Mouse (Mus musculus) Muller cell, postnatal 12 days (primary cell): ENCODE data around the gene Olfr1394.
"Not testable (repeated sequence)": the region's sequence is repeated elsewhere in the genome, so short reads cannot be mapped to it uniquely, and the experiment has no call there.

Source experiments
- DNase-seq: peaks from one replicate; pipeline ENCODE4 v3.0.0-alpha.2; 2015; ENCODE audit errors: inconsistent ontology term

The Olfr1394 gene

DNA sequence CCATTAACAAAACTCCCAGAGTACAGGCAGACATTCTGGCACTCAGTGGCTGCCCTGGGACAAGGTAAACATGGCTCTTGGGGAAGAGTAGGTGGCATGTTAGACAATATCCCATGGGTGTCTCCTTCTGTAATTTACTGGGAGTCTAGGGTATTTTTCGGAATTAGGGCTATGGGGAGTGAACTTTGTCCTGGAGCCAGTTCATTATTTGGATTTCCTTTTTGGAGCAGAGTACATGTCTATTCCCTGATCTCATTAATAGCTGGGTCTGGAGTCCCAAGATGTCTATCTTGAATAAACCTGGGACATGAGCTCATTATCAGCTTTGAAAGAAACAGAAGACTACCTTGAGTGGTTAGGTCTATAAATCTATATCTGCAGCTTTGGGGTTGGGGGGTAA lies at the start of gene Olfr1394:
Gene Olfr1394, plus strand, starts transcription at position 301 of the 400 bp plus-strand sequence.
- DNase-seq, result no peak

DNA sequence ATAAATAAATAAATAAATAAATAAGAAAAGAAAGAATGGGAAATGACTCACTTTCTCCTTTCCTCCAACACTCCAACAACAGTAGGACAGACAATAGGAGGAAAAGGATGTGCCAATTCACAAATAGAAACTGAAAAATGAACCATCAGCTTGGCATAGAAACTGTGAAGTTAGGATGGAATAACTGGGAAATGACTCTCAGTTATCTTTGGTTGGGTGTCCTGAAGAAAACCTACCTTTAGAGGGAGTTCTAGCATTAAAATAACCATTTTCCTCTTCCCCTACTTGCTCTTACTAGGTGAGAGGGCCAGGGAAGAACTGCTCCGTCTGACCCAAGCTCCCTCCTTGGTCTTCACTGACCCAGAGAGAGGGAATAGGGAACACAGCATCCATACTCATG lies 48.4 kb upstream of the Olfr1394 start:
- no peak for DNase-seq

DNA sequence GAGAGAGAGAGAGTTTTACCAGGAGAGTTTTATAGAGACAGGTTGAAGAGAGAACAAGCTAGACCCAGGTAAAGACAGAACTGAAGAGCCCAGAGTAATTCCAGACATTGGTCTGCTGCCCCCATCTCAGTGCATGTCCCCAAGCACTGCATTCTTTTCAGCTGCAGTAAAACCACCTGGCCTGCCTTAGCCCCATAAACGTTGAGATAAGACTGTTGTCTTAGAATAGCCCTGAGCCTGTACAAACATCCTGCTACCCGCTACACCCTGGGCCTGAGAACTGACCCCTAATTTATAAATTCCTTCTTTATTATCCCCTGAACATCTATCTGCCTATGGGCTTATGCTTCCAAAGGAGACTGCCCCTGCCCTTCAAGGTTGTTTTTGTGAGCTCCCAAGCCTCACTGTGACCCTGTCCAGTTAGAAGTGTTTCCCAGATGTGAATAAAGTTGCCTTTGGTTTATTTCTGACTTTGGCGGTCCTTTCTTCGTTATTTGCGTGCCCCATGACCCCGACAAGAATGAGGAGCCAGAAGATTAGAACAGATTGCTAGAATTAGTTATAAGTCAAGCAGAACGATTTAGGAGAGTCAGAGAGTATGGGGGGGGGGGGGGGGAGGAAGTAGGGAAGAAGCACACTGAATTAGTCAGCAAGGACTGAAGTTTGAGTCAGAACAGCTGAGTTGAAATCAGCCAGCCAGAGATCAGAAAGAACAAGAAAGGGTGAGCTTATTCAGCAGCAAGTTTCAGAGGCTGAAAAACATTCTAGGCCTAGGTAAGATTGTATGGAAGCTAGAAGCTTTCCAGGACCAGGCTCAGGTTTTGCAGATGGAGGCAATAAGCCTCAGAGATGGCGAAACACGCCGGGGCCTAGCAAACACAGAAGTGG lies 46.3 kb upstream of the Olfr1394 start:
- DNase-seq, result peak; percentile 29

DNA sequence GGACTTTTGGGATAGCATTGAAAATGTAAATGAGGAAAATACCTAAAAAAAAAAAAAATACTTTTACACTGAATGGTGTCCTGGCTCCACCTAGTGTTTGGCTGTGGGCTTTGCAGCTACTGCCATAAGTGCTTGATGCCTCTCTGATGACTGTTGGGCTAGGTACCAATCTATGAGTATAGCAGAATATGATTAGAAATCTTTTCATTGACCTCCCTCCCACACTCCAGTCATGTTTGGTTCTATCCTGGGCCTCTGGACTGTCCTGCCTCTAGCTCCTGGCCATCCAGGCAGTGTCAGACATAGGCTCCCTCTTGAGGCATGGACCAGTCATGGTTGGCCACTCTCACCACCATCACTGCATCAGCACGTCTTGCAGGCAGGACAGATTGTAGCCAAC lies 45.3 kb upstream of the Olfr1394 start:
- no peak for DNase-seq

DNA sequence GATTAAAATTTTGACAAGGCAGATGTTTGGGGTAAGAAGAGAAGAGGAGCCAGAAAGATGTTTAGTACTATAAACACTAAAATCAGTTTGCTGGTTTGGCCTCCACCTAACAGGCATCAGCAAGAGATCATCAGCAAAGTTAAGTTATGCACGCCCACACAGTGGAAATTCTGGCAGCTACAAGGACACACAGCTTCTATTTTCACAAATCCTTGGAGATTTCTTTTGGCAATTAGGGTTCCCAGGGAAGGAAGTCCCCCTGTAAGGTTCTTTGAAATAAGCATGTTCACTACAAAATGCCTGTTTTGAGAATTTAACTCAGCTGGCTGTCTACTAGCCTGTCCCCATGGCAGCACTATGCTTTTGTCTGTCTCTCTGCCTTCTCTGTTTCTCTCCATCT lies 43.2 kb upstream of the Olfr1394 start:
- no peak for DNase-seq

DNA sequence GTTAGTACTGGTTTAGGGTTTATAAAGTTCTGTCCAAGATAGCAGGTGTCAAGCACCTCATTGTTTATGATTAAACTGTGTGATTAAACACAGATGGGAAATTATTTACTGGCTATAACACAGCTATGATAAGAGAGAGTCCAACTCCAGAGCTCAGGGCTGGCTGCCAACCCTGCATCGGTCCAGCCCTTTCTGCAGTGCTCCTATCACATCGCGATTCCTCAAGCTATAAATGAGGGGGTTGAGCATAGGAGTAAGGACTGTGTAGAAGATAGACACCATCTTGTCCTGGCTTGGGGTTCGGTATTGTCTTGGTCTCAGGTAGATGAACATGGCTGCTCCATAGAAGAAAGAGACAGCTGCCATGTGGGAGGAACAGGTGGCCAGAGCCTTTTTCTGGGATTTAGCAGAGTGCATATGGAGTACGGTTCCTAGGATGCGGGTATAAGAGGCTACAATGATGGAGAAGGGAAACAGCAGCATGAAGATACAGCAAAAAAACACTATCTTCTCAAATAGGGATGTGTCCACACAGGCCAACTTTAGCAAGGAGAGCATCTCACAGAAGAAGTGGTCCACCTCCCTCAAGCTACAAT lies 41.5 kb upstream of the Olfr1394 start:
- DNase-seq, result no peak

DNA sequence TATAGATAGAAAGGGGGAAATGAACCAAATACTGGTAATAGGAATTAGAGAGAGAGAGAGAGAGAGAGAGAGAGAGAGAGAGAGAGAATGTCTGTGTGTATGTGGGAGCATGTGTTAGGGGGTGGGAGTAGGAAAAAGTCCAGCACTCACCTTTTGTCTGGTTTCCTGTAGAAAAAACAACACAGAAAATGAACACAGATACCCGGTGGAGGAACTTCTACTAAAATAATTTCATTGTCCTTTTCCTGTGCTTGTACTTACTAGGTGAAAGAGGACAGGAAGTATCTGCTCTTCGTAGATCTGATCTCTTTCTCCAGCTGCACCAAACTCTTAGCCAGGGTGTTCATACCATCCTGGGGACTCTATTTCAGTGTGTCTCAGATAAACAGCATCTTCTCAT lies 40.0 kb upstream of the Olfr1394 start:
- DNase-seq, result no peak

DNA sequence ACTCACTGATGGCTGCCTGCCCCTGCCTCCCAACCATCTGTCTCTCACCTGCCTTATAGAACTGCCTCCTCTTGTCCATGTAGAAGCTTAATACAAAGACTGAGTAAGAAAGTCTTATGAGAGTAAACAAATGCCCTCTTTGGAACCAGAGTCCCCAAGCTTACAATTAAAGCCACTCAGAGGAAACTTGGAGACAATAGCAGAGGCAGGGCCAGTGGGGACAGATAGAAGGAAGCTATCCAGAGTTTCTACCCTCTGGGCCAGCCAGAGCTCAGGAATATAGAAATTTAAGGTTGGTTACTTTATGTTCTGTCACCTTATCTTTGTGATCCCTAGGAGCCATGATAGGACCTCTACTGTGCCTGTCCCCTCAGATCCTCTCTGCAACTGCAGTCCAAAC lies 39.4 kb upstream of the Olfr1394 start, which contains the start of gene Olfr1396:
Gene Olfr1396, minus strand, starts transcription at position 101 of the 400 bp plus-strand sequence.
- DNase-seq, result no peak

DNA sequence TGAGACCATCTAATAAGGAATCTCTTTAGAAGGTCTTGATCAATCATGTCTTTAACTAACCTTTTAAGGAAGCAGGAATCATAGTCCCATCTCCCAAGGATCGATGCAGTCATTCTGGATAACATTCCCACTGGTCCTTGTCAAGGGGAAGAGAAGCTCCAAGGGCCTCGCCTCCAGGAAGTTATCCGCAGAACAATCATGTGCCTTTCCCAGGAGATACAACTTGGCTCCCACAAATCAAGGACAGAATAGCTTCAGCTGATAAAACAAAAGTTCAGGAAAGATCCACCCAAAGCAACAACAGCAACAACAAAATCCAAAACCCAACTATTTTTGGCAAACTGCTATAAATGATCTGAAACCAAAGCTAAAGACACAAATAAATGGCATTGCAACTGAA lies 34.5 kb upstream of the Olfr1394 start:
- DNase-seq, result no peak

DNA sequence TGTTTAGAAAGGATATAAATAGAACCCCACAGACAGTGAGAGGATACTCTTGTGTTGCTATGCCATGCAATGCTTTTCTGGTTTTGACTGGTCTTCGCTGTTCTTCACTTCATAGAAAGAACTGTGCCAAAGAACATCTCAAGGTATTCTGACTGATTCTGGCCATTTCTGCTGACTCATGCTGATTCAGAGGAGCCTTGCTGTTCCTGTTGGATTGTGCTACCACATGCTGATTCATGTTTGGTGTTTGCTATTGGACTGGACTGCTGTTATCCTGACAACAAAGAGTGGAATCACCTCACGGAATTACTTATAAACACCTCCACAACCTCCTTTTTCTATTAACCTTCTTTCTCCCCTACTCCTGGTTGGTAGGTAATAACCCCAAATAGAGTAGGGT lies 30.0 kb upstream of the Olfr1394 start:
- DNase-seq, result no peak

DNA sequence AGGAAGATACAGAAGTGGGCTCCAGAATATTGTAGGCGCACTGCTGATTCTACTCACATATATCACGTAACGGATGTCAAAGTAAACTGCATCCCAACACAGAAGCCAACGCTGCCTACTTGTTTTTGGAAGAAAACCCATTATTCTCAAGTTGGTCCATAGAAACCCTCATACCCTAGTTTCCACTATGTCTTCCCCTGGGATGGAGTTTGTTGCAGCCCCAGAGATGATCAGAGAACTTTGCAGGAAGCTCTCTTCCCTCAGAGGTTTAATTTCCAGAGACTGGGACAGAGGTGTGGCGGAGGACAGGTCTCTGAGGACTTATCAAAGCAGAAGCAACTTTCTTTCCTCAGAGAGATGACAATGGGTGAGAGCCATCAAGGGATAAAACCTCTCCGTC lies 12.2 kb upstream of the Olfr1394 start, which contains the start of gene Olfr1395:
Gene Olfr1395, plus strand, starts transcription at position 301 of the 400 bp plus-strand sequence.
- DNase-seq, result no peak

DNA sequence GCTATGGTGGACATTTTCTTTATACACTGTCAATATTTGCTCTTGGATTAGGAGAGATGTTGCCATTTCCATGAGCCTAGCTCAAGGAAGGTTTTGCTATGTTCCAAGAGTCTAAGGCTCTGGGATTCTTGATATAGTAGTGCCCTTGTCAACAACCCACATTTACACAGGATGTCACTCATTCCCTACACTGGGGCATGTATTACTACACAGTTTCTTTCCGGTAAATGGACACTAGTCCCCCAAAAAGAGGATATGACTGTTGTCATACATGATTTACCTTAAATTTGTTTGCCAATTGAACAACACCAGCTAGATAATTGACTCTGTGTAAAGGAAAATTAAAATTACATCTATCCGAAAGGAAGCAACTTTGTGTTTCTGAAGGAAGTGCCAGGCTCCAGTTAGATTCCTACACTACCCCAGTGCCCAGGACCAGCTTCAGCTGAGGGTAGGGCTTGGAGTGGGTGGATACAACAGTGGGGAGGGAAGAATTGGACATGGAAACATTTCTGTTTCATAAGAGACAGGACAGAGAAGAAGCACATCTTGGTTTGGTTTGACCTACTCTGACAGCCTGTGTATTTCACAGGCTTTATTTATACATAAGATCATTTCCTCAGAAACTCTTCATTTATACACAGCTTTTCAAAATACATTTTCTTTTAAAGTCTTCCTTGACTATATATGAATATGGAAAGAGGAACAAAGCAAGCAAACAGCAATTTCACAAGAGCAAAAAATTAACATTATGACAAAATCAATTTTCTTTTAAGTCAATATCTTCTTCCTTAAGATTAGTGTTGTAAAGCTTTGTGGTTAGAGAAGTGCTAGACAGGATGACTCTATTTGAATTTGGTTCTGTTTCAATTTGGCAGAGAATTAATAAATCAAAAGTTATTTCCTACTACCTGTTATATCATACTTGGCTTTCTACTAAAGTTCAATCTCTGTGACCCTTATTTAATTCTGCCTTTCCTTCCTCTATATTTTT lies 2.9 kb downstream of the Olfr1394 start:
- no peak for DNase-seq

DNA sequence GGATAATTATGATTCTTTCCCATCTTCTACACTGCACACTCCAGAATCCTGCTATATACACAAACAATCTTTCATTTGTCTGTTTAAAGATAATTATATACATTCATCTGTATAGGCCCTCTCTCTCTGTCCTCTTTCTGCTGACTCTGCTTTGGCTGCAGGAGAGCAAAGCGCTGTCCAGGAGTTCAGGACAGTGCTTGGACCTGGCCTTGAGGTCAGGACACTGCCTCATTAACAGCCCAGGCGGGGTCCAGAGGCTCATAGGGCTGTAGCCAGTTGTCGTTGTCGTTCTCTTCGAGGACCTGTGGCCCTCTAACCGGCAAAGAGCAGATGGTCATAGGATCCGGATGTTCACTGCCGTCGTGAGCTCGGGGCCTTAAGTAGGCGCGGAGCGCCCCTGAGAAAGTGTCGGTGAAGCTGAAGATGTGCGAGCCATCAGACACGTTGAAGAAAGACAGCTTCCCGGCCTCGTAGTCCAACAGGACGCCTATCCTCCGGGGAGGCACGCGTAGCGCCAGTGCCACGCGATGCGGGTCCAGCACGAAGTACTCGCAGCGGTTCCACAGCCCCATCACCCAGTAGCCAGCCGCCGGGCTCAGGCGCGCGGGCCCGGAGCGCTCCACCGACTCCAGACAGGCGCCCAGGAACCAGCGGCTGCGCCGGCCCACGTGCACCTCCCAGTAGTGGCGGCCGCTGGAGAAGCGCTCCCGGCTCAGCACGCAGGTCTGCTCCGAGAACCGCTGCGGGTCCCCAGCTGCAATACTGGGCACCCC lies 14.8 kb downstream of the Olfr1394 start:
- DNase-seq, result peak; percentile 15

DNA sequence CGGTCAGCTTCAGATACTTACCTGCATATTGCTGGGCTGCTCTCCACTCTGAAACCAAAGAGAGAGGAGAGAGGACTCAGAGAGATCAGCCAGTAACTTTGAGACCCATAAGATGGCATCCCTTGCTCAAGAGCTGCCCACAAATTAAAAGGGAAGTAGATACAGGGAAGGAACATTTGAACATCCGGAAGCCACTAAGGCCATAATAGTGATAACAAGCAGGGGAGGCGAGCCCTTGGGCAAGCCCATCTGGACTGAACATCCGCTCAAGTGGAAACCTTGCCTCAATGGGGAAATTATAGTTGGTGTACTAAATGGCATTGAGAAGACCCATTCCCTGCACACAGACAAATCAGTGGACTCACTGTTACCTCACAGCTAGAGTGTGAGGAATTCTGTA lies 16.4 kb downstream of the Olfr1394 start:
- DNase-seq, result no peak

DNA sequence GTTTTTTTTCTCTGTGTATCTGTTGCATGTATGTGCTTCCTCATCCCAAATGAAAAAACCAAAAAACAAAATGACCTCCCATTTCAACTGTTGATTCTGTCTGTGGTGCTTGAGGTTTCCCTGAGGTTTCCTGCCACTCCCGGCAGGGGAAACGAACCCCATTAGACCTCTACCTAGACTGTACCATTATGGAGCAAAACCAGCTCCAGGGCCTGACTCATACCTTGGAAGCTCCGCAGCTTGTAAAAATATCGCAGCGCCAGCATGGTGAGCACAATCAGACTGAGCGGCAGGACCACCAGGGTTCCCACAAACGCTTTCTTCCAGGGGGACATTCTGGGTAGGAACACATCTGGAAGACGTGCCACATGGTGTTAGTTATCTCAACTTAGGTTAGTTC lies 21.2 kb downstream of the Olfr1394 start:
- no peak for DNase-seq

DNA sequence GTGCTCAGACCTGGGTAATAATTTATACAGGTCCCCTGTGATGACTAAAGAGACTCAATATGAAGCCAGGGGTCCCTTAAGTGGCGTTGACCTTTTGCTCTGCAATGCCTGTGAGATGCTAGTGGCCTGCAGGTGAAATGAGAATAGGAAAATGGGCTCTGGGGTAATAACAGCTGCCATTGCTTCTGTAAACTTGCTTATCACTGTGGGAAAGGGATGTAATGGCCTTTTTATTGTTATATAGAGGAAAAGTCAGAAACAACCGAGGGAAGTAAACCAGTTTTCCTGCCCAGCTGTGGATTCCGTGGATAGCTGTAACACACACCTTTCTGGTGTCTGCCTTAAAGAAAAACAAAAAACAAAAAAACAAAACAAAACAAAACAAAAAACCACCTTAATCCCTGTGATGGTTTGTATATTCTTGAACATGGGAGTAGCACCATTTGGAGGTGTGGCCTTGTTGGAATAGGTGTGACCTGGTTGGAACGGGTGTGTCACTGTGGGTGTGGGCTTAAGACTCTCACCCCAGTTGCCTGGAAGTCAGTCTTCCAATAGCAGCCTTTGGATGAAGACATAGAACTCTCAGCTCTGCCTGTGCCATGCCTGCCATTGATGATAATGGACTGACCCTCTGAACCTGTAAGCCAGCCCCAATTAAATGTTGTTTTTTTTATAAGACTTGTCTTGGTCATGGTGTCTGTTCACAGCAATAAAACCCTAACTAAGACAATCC lies 22.0 kb downstream of the Olfr1394 start:
- DNase-seq, result not testable (repeated sequence)

DNA sequence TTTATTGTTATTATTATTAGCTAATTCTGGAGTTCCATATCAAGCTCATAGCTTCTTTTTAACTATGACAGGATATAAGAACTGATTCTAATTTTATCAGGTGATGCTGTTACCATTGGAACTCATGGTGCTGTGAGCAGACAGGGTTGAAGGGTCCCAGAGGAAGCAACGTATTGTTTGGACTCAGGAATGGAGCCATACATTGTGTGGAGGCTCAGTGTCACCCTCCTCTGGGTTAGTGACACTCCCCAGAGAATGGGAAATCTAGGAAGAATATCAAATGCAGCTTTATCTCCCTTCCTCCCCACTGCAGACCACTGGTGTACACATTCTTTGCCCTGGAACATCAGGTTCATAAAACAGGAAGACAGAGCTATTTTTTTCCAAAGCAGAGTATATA lies 29.0 kb downstream of the Olfr1394 start:
- no peak for DNase-seq

DNA sequence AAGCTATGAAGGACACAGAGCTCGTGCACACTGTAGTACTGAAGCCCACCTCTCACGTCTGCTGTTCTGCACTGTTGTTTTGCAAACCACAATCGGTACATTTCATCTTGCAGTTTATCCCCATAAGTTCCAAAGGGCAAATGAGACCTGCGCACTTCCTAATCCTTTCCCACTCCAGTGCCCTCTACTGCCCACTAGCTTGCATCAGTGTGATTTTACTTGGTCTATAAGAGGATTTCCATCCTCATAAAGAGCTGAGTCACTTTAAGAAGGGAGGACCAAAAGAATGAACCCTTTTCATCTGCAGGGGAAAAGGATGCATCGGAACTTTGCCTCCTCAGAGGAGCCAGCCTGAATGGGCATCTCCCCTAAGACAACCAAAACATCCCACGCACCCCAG lies 32.3 kb downstream of the Olfr1394 start:
- DNase-seq, result no peak

DNA sequence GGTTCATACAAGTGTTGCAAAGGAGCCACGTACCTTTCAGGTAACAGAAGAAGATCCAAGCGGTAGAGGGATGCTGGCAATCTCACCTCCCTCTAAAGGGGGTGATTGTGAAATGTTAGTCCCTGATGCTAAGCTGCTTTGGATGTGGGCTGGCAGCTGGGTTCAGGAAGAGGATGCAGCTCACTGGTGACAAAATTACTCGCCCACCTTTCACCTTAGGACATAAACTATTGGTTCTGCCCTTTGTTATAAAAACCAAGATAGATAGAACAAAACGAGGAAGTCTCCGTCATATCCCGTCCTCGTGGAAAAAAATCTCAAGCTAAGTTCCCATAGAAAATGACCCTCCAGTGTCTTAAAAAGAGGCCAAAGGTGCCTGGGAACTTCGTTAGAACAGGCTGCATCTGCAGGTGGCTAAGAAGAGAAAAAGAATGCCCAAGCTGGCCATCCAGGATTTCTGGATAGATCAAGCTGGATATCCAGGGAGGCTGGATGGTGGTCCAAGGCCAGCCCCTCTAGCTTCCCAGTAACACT lies 32.8 kb downstream of the Olfr1394 start, which contains the start of gene Btnl9:
Gene Btnl9, minus strand, starts transcription at position 205 of the 534 bp plus-strand sequence.
- DNase-seq, result no peak

DNA sequence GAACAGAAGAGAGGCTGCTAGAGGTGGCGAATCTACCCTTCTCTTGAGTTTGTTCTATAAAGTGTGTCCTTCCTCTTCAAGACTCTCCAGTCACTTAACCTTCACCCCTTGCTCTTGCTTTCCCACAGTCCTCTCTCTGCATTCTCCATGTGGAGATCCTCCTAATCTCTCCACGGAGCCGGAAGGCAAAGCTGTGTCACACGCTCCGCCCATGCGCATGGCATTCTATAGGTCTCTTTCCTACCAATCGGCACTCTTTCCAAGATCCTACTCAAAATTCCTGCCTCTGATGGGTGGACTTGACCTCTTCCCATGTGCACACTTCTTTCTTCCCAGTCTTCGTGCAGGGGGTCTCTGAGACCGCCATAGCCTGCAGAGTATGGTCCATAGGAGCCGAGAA lies 33.5 kb downstream of the Olfr1394 start:
- DNase-seq, result no peak
